Mouse (Mus musculus): ENCODE data around the gene Mtfr1l.

Gene Mtfr1l

GRCm38 (mm10) chr4:134489986-134490665, 45.1 kb downstream of the Mtfr1l start:
- DNase-seq (ENCODE audit: low spot score in 2 of 2): no peak

- DNase-seq (ENCODE audit: low spot score in 2 of 2): no peak
Observed at GRCm38 (mm10) chr4:134488211-134488610, 47.0 kb downstream of the Mtfr1l start.

GRCm38 (mm10) chr4:134485151-134485900, 49.9 kb downstream of the Mtfr1l start:
- no peak for DNase-seq (ENCODE audit: low spot score in 2 of 2)

- DNase-seq (ENCODE audit: low spot score in 2 of 2): no peak
Observed at GRCm38 (mm10) chr4:134484231-134484630, 51.0 kb downstream of the Mtfr1l start.

GRCm38 (mm10) chr4:134483696-134484095, 51.5 kb downstream of the Mtfr1l start:
- peak in 1 of 2 experiments; percentile 78 for DNase-seq (ENCODE audit: low spot score in 2 of 2)

- no peak for DNase-seq (ENCODE audit: low spot score in 2 of 2)
Observed at GRCm38 (mm10) chr4:134483078-134483688, 52.0 kb downstream of the Mtfr1l start.

- DNase-seq (ENCODE audit: low spot score in 2 of 2): no peak
Observed at GRCm38 (mm10) chr4:134482442-134482841, 52.7 kb downstream of the Mtfr1l start.

GRCm38 (mm10) chr4:134481270-134481669, 53.9 kb downstream of the Mtfr1l start:
- DNase-seq (ENCODE audit: low spot score in 2 of 2): no peak

GRCm38 (mm10) chr4:134480864-134481263, 54.3 kb downstream of the Mtfr1l start:
- DNase-seq (ENCODE audit: low spot score in 2 of 2): peak in 1 of 2 experiments; percentile 61

- no peak for DNase-seq (ENCODE audit: low spot score in 2 of 2)
Observed at GRCm38 (mm10) chr4:134479839-134480238, 55.3 kb downstream of the Mtfr1l start.

GRCm38 (mm10) chr4:134478031-134478430, 57.2 kb downstream of the Mtfr1l start:
- peak; percentile 74 to 83 for DNase-seq (ENCODE audit: low spot score in 2 of 2)

- DNase-seq (ENCODE audit: low spot score in 2 of 2): no peak
Observed at GRCm38 (mm10) chr4:134476899-134477298, 58.3 kb downstream of the Mtfr1l start.
